Mouse (Mus musculus): ENCODE results near the gene Zfp74. TPM values are rescaled to one million over a fixed set of nuclear protein-coding genes. Genes with fewer than 3 reads are reported as not detected.
A peak's percentile ranks its signal among the peaks of the same experiment; 100 is the strongest.

Zfp74 gene
- total RNA-seq, 2 experiments from 2014 or later, result 17.4 to 19.0 TPM

GRCm38 (mm10) chr7:29943720-29944119 lies 10.2 kb downstream of the Zfp74 start:
- no peak overlapping the region for H3K27ac ChIP-seq
- TF ChIP-seq CTCF (IDR thresholded peaks at IDR 0.05), result no peak
- H3K4me3 ChIP-seq, result no peak overlapping the region
- no peak for DNase-seq (ENCODE audit: extremely low spot score in 1 of 2, low spot score in 2 of 2)
- intact Hi-C loops (cut with DNase I), result no loop called here

DNA sequence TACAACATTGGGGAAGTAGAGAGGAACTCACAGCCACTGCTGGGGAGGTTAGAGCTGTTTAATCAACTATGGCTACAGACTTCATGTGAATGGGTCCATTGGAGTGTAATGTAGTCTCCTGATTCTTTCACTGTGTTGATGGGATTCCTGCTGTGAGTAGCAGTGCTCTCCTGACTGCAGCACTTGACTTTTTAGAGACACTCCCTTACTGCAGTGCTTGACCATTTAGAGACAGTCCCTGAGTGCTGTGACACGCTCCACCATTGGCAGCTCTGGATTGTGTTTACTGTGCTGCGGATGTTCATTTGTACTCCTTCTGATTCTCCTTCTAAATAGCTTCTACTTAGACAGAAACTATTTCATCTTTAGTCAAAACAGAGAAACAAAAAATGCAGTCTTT lies 11.1 kb downstream of the Zfp74 start:
- TF ChIP-seq CTCF (IDR thresholded peaks at IDR 0.05), result no peak
- DNase-seq (ENCODE audit: extremely low spot score in 1 of 2, low spot score in 2 of 2), result no peak
- intact Hi-C loops (cut with DNase I), result no loop called here
- Histone ChIP-seq H3K27ac (no peak overlapping the region), H3K4me3 (no peak overlapping the region)

GRCm38 (mm10) chr7:29941027-29941426 lies 12.9 kb downstream of the Zfp74 start:
- intact Hi-C loops (cut with DNase I), result no loop called here
- TF ChIP-seq CTCF (IDR thresholded peaks at IDR 0.05), result no peak
- Histone ChIP-seq H3K27ac (no peak overlapping the region), H3K4me3 (no peak overlapping the region)
- no peak for DNase-seq (ENCODE audit: extremely low spot score in 1 of 2, low spot score in 2 of 2)

DNA sequence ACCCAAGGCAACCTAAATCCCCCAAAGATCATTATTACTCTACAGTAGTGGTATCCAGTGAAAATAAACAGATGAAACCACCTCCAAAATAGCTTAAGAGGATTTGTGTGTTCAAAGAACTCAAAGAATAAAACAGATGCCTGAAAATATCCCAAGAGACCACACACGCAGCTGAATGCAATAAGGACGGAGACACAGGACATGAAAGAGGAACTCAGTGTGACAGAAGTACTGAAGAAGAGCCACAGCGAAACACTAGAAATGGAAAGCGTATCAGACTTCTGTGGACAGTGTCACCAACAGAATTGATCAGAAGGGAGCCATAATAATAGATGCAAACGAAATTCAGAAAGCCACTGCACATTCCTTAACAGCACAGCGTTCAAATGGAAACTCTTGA lies 15.0 kb downstream of the Zfp74 start:
- no peak for TF ChIP-seq CTCF (IDR thresholded peaks at IDR 0.05)
- H3K27ac ChIP-seq, result no peak overlapping the region
- DNase-seq (ENCODE audit: extremely low spot score in 1 of 2, low spot score in 2 of 2), result no peak
- H3K4me3 ChIP-seq, result no peak overlapping the region
- intact Hi-C loops (cut with DNase I), result no loop called here

DNA sequence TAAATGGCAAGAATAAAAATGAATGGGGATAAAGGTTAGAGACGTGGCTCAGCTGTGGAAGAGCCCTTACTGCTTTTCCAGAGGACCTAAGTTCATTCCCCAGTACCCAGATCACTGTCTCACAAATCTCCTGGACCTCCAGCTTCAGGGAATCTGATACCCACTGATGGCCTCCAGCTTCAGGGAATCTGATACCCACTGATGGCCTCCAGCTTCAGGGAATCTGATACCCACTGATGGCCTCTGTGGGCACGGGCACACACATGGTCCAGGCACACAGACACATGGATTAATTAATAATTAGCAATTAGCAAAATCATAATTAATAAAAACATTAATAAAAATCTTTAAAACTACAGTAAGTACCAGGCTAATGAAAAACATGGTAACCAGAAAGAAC lies 31.1 kb downstream of the Zfp74 start:
- no peak for TF ChIP-seq CTCF (IDR thresholded peaks at IDR 0.05)
- no peak overlapping the region for H3K4me3 ChIP-seq
- intact Hi-C loops (cut with DNase I), result no loop called here
- no peak for DNase-seq (ENCODE audit: extremely low spot score in 1 of 2, low spot score in 2 of 2)
- H3K27ac ChIP-seq, result no peak overlapping the region

DNA sequence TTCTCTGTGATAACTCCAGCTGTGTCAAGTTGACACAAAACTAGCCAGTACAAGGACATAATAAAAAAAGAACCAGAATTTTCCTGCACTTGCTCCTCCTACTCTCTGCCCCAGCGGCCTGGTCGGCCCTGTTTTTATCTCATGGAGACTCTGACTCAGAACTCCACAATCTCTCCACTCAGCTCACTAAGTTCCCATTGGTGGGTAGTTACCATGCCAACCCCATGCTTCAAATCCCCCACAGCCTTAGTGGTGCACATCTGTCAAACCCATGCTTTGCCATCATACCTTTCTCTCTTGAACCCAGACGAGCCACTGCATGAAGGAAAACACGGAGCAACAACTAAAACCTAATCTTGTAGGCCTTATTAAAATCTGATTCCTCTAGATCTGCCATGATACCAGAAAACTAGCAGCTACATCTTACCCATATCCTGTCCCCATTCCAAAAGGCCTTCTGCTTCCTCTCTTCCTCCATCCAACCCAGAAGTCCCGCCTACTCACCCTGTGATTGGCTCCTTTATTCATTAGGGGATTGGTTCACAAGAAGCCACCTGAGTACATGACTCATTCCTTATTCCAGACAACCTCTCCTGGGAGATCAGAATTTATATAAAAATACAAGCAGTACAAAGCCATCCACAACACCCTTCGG lies 32.3 kb downstream of the Zfp74 start:
- H3K4me3 ChIP-seq, result no peak overlapping the region
- TF ChIP-seq CTCF (IDR thresholded peaks at IDR 0.05), result no peak

DNA sequence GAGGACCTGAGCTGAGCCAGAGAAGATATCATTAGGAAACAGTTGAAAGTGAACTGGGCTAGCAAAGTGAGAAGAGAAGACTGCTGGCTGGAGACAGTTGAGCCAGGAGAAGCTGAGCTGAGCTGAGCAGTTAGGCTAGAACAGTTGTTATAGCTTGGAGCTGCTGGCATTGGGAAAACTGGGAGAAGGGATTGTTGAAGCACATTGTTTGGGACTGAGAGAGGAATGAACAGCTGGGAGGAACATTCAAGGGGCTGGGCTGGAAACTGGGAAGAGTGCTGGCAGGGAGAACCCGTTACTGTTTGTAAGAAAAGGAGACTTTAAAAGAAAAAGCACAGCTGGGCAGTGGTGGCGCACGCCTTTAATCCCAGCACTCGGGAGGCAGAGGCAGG lies 35.8 kb downstream of the Zfp74 start:
- H3K27ac ChIP-seq, result no peak overlapping the region
- intact Hi-C loops (cut with DNase I), result no loop called here
- TF ChIP-seq CTCF (IDR thresholded peaks at IDR 0.05), result no peak

More for the DNA sequence above, 32.3 kb downstream of the Zfp74 start:
- DNase-seq (ENCODE audit: extremely low spot score in 1 of 2, low spot score in 2 of 2), result no peak
- no peak overlapping the region for H3K27ac ChIP-seq
- intact Hi-C loops (cut with DNase I), result no loop called here

DNA sequence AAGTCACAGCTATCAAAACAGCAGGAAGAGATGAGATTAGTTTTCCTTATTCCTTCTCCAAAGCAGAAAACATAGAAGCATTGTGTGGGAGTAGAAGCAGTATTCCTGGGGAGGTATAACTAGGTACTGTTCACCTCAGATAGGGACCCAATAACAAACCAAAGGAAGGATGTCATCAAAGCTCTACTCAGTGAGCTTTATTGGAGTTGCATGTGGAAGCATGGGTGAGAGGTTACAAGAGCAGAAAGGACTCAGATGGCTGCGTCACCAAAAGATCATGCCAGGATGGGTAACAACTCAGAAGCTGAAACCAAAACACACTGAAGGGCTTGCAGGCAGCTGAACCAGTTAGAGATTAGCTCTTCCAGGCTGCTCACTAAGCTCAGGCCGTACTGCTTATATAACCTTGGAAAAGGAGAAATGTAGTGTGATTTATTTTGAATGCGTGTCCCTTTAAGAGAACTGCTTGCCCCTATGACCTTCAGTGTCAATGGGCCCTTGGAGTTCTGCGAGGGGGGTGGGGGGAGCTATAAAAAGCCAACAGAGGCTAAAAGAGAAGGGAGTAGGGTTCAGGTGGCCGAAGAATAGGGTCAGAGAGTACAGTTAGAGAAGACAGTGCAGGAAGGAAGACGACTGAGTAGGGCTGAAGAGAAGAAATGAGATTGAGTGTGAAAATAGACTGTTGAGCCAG lies 36.4 kb downstream of the Zfp74 start:
- no peak for TF ChIP-seq CTCF (IDR thresholded peaks at IDR 0.05)
- intact Hi-C loops (cut with DNase I), result no loop called here
- DNase-seq (ENCODE audit: extremely low spot score in 1 of 2, low spot score in 2 of 2), result no peak
- H3K4me3 ChIP-seq, result no peak overlapping the region
- H3K27ac ChIP-seq, result no peak overlapping the region

More for the DNA sequence above, 35.8 kb downstream of the Zfp74 start:
- no peak overlapping the region for H3K4me3 ChIP-seq
- DNase-seq (ENCODE audit: extremely low spot score in 1 of 2, low spot score in 2 of 2), result no peak

GRCm38 (mm10) chr7:29912172-29912571 lies 41.7 kb downstream of the Zfp74 start:
- no peak for DNase-seq (ENCODE audit: extremely low spot score in 1 of 2, low spot score in 2 of 2)
- H3K27ac ChIP-seq, result no peak overlapping the region
- intact Hi-C loops (cut with DNase I), result no loop called here
- no peak overlapping the region for H3K4me3 ChIP-seq
- no peak for TF ChIP-seq CTCF (IDR thresholded peaks at IDR 0.05)

GRCm38 (mm10) chr7:29910252-29910651 lies 43.6 kb downstream of the Zfp74 start:
- DNase-seq (ENCODE audit: extremely low spot score in 1 of 2, low spot score in 2 of 2), result no peak
- no peak for TF ChIP-seq CTCF (IDR thresholded peaks at IDR 0.05)
- no peak overlapping the region for H3K4me3 ChIP-seq
- intact Hi-C loops (cut with DNase I), result no loop called here
- no peak overlapping the region for H3K27ac ChIP-seq

DNA sequence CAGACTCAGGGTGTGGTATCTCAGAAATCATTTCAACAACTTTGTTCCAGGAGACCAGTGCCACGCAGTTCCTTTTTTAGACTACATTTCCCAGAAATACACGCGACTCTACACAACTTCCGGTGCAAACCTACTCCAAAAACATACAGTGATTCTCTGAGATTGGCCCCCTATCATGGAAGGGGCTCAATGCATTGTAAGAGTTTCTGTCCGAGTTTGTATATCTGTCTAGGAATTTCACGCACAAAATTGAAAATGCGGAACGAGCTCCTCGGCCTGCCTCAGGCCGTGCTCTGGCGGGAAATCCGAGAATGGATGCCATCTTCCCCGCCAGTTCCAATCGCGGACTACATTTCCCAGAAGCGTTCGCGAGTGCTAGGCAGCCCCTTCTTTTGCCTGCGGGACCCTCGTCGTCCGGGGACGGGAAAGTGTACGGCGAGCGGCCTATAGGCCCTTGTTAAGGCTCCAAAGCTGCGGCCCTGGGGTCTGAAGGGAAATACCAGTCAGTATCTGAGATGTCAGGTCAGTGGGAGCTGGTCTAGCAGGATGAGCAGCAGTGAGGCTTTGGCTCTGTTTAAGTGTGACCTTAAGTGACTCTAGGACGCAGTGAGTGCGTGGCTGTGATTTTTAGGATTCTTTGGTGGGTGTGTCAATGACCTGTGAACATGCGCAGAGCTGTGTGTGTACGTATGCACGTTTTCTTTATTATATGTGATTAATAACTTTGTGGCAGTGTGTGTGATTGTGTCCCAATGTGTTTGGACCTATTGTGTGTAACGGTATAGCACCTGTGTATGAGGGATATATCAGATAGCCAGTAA lies 45.5 kb downstream of the Zfp74 start, which contains the start of gene Zfp383:
Zfp383 (plus strand) TSS at position 94 of the 821 bp plus-strand sequence.
- H3K4me3 ChIP-seq, result peak within 1 kb of the TSS; percentile 78
- TF ChIP-seq CTCF (IDR thresholded peaks at IDR 0.05), result no peak
- peak; percentile 77 to 80 for DNase-seq (ENCODE audit: extremely low spot score in 1 of 2, low spot score in 2 of 2)
- intact Hi-C loops (cut with DNase I), result loop anchor here (1.0 to 5.0 kb wide), 3 partner anchors 45 to 141 kb away; partner anchors contain the start of gene Zfp84
- peak within 1 kb of the TSS; percentile 94 for H3K27ac ChIP-seq

- no peak for DNase-seq (ENCODE audit: extremely low spot score in 1 of 2, low spot score in 2 of 2)
- H3K27ac ChIP-seq, result peak overlapping the region; percentile 94
- H3K4me3 ChIP-seq, result no peak overlapping the region
- TF ChIP-seq CTCF (IDR thresholded peaks at IDR 0.05), result no peak
- intact Hi-C loops (cut with DNase I), result loop anchor here (5.0 kb wide), 2 partner anchors 45 to 140 kb away; partner anchors contain the start of gene Zfp84
Observed at GRCm38 (mm10) chr7:29907206-29907605, 46.7 kb downstream of the Zfp74 start.

Data from left cerebral cortex, adult 2 months (tissue).